Mouse (Mus musculus): ENCODE data around the gene Ino80e.

Ino80e gene

GRCm38 (mm10) chr7:126856741-126857420 lies 5.3 kb downstream of the Ino80e start:
- peak in 1 of 2 experiments; percentile 58 for DNase-seq (ENCODE audit: low spot score in 2 of 2)

GRCm38 (mm10) chr7:126855641-126856040 lies 6.5 kb downstream of the Ino80e start:
- DNase-seq (ENCODE audit: low spot score in 2 of 2), result no peak

GRCm38 (mm10) chr7:126853454-126853853 lies 8.7 kb downstream of the Ino80e start:
- DNase-seq (ENCODE audit: low spot score in 2 of 2), result no peak

- DNase-seq (ENCODE audit: low spot score in 2 of 2), result peak in 1 of 2 experiments; percentile 59
Observed at GRCm38 (mm10) chr7:126851192-126851591, 11.0 kb downstream of the Ino80e start.

GRCm38 (mm10) chr7:126850161-126850560 lies 12.0 kb downstream of the Ino80e start:
- no peak for DNase-seq (ENCODE audit: low spot score in 2 of 2)

- no peak for DNase-seq (ENCODE audit: low spot score in 2 of 2)
Observed at GRCm38 (mm10) chr7:126848794-126849193, 13.4 kb downstream of the Ino80e start.

GRCm38 (mm10) chr7:126847421-126848398 lies 14.5 kb downstream of the Ino80e start:
- no peak for DNase-seq (ENCODE audit: low spot score in 2 of 2)

- DNase-seq (ENCODE audit: low spot score in 2 of 2), result no peak
Observed at GRCm38 (mm10) chr7:126847116-126847420, 15.1 kb downstream of the Ino80e start, which contains the start of gene Doc2a. Gene Doc2a (plus strand): TSS chr7:126847416.

GRCm38 (mm10) chr7:126845516-126845915 lies 16.7 kb downstream of the Ino80e start:
- no peak for DNase-seq (ENCODE audit: low spot score in 2 of 2)

GRCm38 (mm10) chr7:126843276-126843675 lies 18.9 kb downstream of the Ino80e start:
- no peak for DNase-seq (ENCODE audit: low spot score in 2 of 2)

- no peak for DNase-seq (ENCODE audit: low spot score in 2 of 2)
Observed at GRCm38 (mm10) chr7:126833294-126833693, 28.9 kb downstream of the Ino80e start.

GRCm38 (mm10) chr7:126832036-126832598 lies 30.1 kb downstream of the Ino80e start:
- peak; percentile 79 to 91 for DNase-seq (ENCODE audit: low spot score in 2 of 2)

- DNase-seq (ENCODE audit: low spot score in 2 of 2), result no peak
Observed at GRCm38 (mm10) chr7:126831539-126831938, 30.6 kb downstream of the Ino80e start, which contains the start of gene 4930451I11Rik. Gene 4930451I11Rik (minus strand): TSS chr7:126831639.

GRCm38 (mm10) chr7:126825952-126826351 lies 36.2 kb downstream of the Ino80e start:
- no peak for DNase-seq (ENCODE audit: low spot score in 2 of 2)

GRCm38 (mm10) chr7:126825403-126825802 lies 36.8 kb downstream of the Ino80e start:
- no peak for DNase-seq (ENCODE audit: low spot score in 2 of 2)

GRCm38 (mm10) chr7:126823940-126824339 lies 38.2 kb downstream of the Ino80e start:
- no peak for DNase-seq (ENCODE audit: low spot score in 2 of 2)

GRCm38 (mm10) chr7:126823202-126823711 lies 38.9 kb downstream of the Ino80e start:
- no peak for DNase-seq (ENCODE audit: low spot score in 2 of 2)

- no peak for DNase-seq (ENCODE audit: low spot score in 2 of 2)
Observed at GRCm38 (mm10) chr7:126822741-126823140, 39.4 kb downstream of the Ino80e start.

- peak; percentile 76 to 93 for DNase-seq (ENCODE audit: low spot score in 2 of 2)
Observed at GRCm38 (mm10) chr7:126821835-126822511, 40.2 kb downstream of the Ino80e start.

GRCm38 (mm10) chr7:126818818-126819217 lies 43.4 kb downstream of the Ino80e start:
- DNase-seq (ENCODE audit: low spot score in 2 of 2), result no peak

- no peak for DNase-seq (ENCODE audit: low spot score in 2 of 2)
Observed at GRCm38 (mm10) chr7:126817595-126817994, 44.6 kb downstream of the Ino80e start.

- no peak for DNase-seq (ENCODE audit: low spot score in 2 of 2)
Observed at GRCm38 (mm10) chr7:126816494-126816893, 45.7 kb downstream of the Ino80e start.

All from spleen, postnatal 4 days (tissue).